23 mouse cellular contexts compared by ENCODE assay signal in genomic region chr4:129394089-129394870, GRCm38 (mm10). TPM values are rescaled to one million over a fixed set of nuclear protein-coding genes. Genes with fewer than 3 reads are reported as not detected.
DNase-seq lines count a peak whose midpoint lies in the region; ATAC-seq lines count a peak whose summit lies in the region.
"Had no signal": no experiment of that assay in that cellular context is flagged by ENCODE, and none has a peak within 500 bp of the region (broad histone marks: within the 10 kb centered on the region; RNA-seq: fewer than 3 reads in every experiment).

No protein-coding gene starts in this region.

- no peaks in the 10 kb centered on the region for H3K27me3 ChIP-seq in heart, embryonic 14.5 days (ENCODE audit: control insufficient read depth, insufficient read depth, low read length)
- no peaks in the 10 kb centered on the region for H3K27me3 ChIP-seq in midbrain, embryonic 10.5 days (ENCODE audit: low read depth, poor library complexity, severe bottlenecking)
- no peaks in the 10 kb centered on the region for H3K27me3 ChIP-seq in midbrain, embryonic 15.5 days (replicated peaks)
- no peaks in the 10 kb centered on the region for H3K27me3 ChIP-seq in stomach, embryonic 15.5 days (replicated peaks)
- H3K27me3 ChIP-seq in intestine, embryonic 16.5 days (replicated peaks; ENCODE audit: control insufficient read depth, insufficient read depth, low read length): no peaks in the 10 kb centered on the region
- H3K27me3 ChIP-seq: CH12.LX; embryonic facial prominence, embryonic 13.5 days; liver, embryonic 15.5 days had no signal

- no peaks in the 10 kb centered on the region for H3K9me3 ChIP-seq in heart, embryonic 14.5 days (ENCODE audit: control insufficient read depth, low read length)
- H3K9me3 ChIP-seq in midbrain, embryonic 10.5 days (replicated peaks): no peaks in the 10 kb centered on the region
- H3K9me3 ChIP-seq in midbrain, embryonic 15.5 days: no peaks in the 10 kb centered on the region
- no peaks in the 10 kb centered on the region for H3K9me3 ChIP-seq in stomach, embryonic 15.5 days
- no peaks in the 10 kb centered on the region for H3K9me3 ChIP-seq in intestine, embryonic 16.5 days (ENCODE audit: control insufficient read depth, low read length)
- H3K9me3 ChIP-seq: embryonic facial prominence, embryonic 13.5 days; liver, embryonic 15.5 days had no signal

- H3K4me2 ChIP-seq in heart, embryonic 14.5 days (ENCODE audit: low read length): no peak overlapping the region
- H3K4me2 ChIP-seq in midbrain, embryonic 15.5 days: no peak overlapping the region
- no peak overlapping the region for H3K4me2 ChIP-seq in stomach, embryonic 15.5 days
- H3K4me2 ChIP-seq in intestine, embryonic 16.5 days (ENCODE audit: low read depth, low read length): no peak overlapping the region
- H3K4me2 ChIP-seq: embryonic facial prominence, embryonic 13.5 days; liver, embryonic 15.5 days had no signal

- 0 out of 2 replicates have a peak, but pooled peaks have one; percentile 31 for ATAC-seq in heart, embryonic 14.5 days (ENCODE audit: insufficient number of reproducible peaks, insufficient read depth, low FRiP score, low read depth)
- ATAC-seq in midbrain, embryonic 15.5 days (replicated peaks): no peak
- peak; percentile 75 for ATAC-seq in granulocyte monocyte progenitor cell, adult 5-6 weeks (replicated peaks; ENCODE audit: poor library complexity, severe bottlenecking)
- no peak; the same call in 1 of the 2 replicates for ATAC-seq in stomach, embryonic 15.5 days (ENCODE audit: insufficient read depth, low FRiP score, low read depth)
- ATAC-seq in intestine, embryonic 16.5 days: no peak
- ATAC-seq: forebrain, embryonic 16.5 days; hindbrain, embryonic 16.5 days; midbrain, embryonic 16.5 days had no signal

- no peak for DNase-seq in heart, adult 8-10 months (ENCODE audit: low spot score)
- no peak for DNase-seq in midbrain, embryonic 10.5 days (ENCODE audit: low spot score)
- DNase-seq in gastrocnemius, postnatal 25 days: no peak
- DNase-seq: adrenal gland, postnatal 36 days; cerebellum, adult 2 months; heart, adult 2 months; kidney, adult 9 months; layer of hippocampus, adult 9-11 months; right cerebral cortex, adult 18-20 months had no signal

- H3K27ac ChIP-seq in heart, embryonic 14.5 days (replicated peaks in 1 of 2; ENCODE audit: control insufficient read depth in 1 of 2, insufficient read depth in 1 of 2, low read depth in 2 of 2, low read length in 2 of 2): no peak overlapping the region
- 0 out of 2 replicates have a peak overlapping the region, but pooled peaks have one; percentile 23 for H3K27ac ChIP-seq in midbrain, embryonic 10.5 days (replicated peaks)
- H3K27ac ChIP-seq in midbrain, embryonic 15.5 days: no peak overlapping the region
- H3K27ac ChIP-seq in stomach, embryonic 15.5 days: peak overlapping the region; percentile 16; the same call in 1 of the 2 replicates
- no peak overlapping the region for H3K27ac ChIP-seq in intestine, embryonic 16.5 days (ENCODE audit: low read length)
- H3K27ac ChIP-seq: embryonic facial prominence, embryonic 13.5 days; heart, adult 2 months; liver, embryonic 15.5 days; macrophage had no signal

- H3K36me3 ChIP-seq in heart, embryonic 14.5 days (ENCODE audit: control insufficient read depth, insufficient read depth, low read length): no peaks in the 10 kb centered on the region
- H3K36me3 ChIP-seq in midbrain, embryonic 10.5 days: no peaks in the 10 kb centered on the region
- no peaks in the 10 kb centered on the region for H3K36me3 ChIP-seq in midbrain, embryonic 15.5 days (replicated peaks)
- no peaks in the 10 kb centered on the region for H3K36me3 ChIP-seq in stomach, embryonic 15.5 days
- H3K36me3 ChIP-seq in intestine, embryonic 16.5 days (ENCODE audit: control insufficient read depth, insufficient read depth, low read length): no peaks in the 10 kb centered on the region
- H3K36me3 ChIP-seq: embryonic facial prominence, embryonic 13.5 days; liver, embryonic 15.5 days had no signal

- no peak overlapping the region; the same call in 1 of the 2 replicates for H3K9ac ChIP-seq in heart, embryonic 14.5 days (ENCODE audit: low read length)
- no peak overlapping the region for H3K9ac ChIP-seq in midbrain, embryonic 15.5 days
- no peak overlapping the region for H3K9ac ChIP-seq in stomach, embryonic 15.5 days
- no peak overlapping the region for H3K9ac ChIP-seq in intestine, embryonic 16.5 days (ENCODE audit: low read depth, low read length)
- H3K9ac ChIP-seq: embryonic facial prominence, embryonic 13.5 days; liver, embryonic 15.5 days had no signal

- H3K4me1 ChIP-seq in heart, embryonic 14.5 days (ENCODE audit: control insufficient read depth in 2 of 2, insufficient read depth in 2 of 2, low read length in 2 of 2): no peaks in the 10 kb centered on the region
- peaks cover 9% of the 10 kb centered on the region for H3K4me1 ChIP-seq in midbrain, embryonic 10.5 days
- H3K4me1 ChIP-seq in midbrain, embryonic 15.5 days: peaks cover 4% of the 10 kb centered on the region; the same call in 1 of the 2 replicates
- peaks cover 4% of the 10 kb centered on the region; the same call in 1 of the 2 replicates for H3K4me1 ChIP-seq in stomach, embryonic 15.5 days
- H3K4me1 ChIP-seq in intestine, embryonic 16.5 days (ENCODE audit: control insufficient read depth, insufficient read depth, low read length): 0 out of 2 replicates have a peak, but pooled peaks cover 3% of the 10 kb centered on the region
- H3K4me1 ChIP-seq: embryonic facial prominence, embryonic 13.5 days had no signal

- no peak overlapping the region for H3K4me3 ChIP-seq in heart, embryonic 14.5 days (ENCODE audit: control insufficient read depth in 1 of 2, insufficient read depth in 1 of 2, low read depth in 1 of 2, low read length in 2 of 2)
- no peak overlapping the region for H3K4me3 ChIP-seq in midbrain, embryonic 10.5 days
- H3K4me3 ChIP-seq in midbrain, embryonic 15.5 days: no peak overlapping the region
- no peak overlapping the region for H3K4me3 ChIP-seq in stomach, embryonic 15.5 days (replicated peaks)
- no peak overlapping the region for H3K4me3 ChIP-seq in intestine, embryonic 16.5 days (ENCODE audit: low read length)
- H3K4me3 ChIP-seq: embryonic facial prominence, embryonic 13.5 days; heart, adult 2 months; liver, embryonic 15.5 days had no signal

- 47% methylated on average over 12 of the region's 12 CpGs for WGBS in heart, embryonic 14.5 days
- 43% methylated on average over 12 of the region's 12 CpGs for whole genome bisulfite sequencing in midbrain, embryonic 10.5 days
- WGBS in midbrain, embryonic 15.5 days: 38% methylated on average over 12 of the region's 12 CpGs
- WGBS in stomach, embryonic 15.5 days: 52% methylated on average over 12 of the region's 12 CpGs
- 44% methylated on average over 12 of the region's 12 CpGs for WGBS in intestine, embryonic 16.5 days

RNA-seq across cellular contexts. Expression of gene Zbtb8a, which starts 16.4 kb away (rescaled TPM):
- polyA plus RNA-seq in heart, embryonic 14.5 days (2014; fragmentation: Nextera tagmentation; extraction: Ambion mirVana): 9.0 TPM in 2 replicates
- 1 to 10 TPM; 2.1 to 3.7 (median 3.1) TPM for total RNA-seq in heart, adult 8-10 months (2022)
- polyA plus RNA-seq in midbrain, embryonic 10.5 days (2016; fragmentation: Nextera tagmentation; extraction: Ambion mirVana): 7.5 and 9.4 TPM in 2 replicates
- 20.4 and 21.5 TPM in 2 replicates for polyA plus RNA-seq in midbrain, embryonic 15.5 days (2015; fragmentation: Nextera tagmentation; extraction: Ambion mirVana)
- 0.30 and 5.4 TPM in 2 replicates for total RNA-seq in granulocyte monocyte progenitor cell, adult 5-6 weeks (2014; fragmentation: Nextera tagmentation)
- total RNA-seq in granulocyte monocyte progenitor cell, adult 5-6 weeks (2017): 6.9 and 7.6 TPM in 2 replicates
- polyA plus RNA-seq in stomach, embryonic 15.5 days (2015; fragmentation: Nextera tagmentation; extraction: Ambion mirVana): 17.2 and 18.1 TPM in 2 replicates
- 1 to 10 TPM; 1.2 to 1.3 TPM for total RNA-seq in gastrocnemius, postnatal 25 days (2021)
- 13.6 and 14.0 TPM in 2 replicates for polyA plus RNA-seq in intestine, embryonic 16.5 days (2015; fragmentation: Nextera tagmentation; extraction: Ambion mirVana)

RNA-seq across cellular contexts. Expression of gene Zbtb8b, which starts 46.4 kb away (rescaled TPM):
- 5.0 and 5.6 TPM in 2 replicates for polyA plus RNA-seq in heart, embryonic 14.5 days (2014; fragmentation: Nextera tagmentation; extraction: Ambion mirVana)
- under 1 TPM; 0.09 to 0.14 (median 0.09) TPM for total RNA-seq in heart, adult 8-10 months (2022)
- 1.3 and 1.6 TPM in 2 replicates for polyA plus RNA-seq in midbrain, embryonic 10.5 days (2016; fragmentation: Nextera tagmentation; extraction: Ambion mirVana)
- 19.0 and 19.8 TPM in 2 replicates for polyA plus RNA-seq in midbrain, embryonic 15.5 days (2015; fragmentation: Nextera tagmentation; extraction: Ambion mirVana)
- total RNA-seq in granulocyte monocyte progenitor cell, adult 5-6 weeks (2014; fragmentation: Nextera tagmentation): not detected in 2 replicates
- not detected in 2 replicates for total RNA-seq in granulocyte monocyte progenitor cell, adult 5-6 weeks (2017)
- 1.5 and 1.7 TPM in 2 replicates for polyA plus RNA-seq in stomach, embryonic 15.5 days (2015; fragmentation: Nextera tagmentation; extraction: Ambion mirVana)
- not detected for total RNA-seq in gastrocnemius, postnatal 25 days (2021)
- polyA plus RNA-seq in intestine, embryonic 16.5 days (2015; fragmentation: Nextera tagmentation; extraction: Ambion mirVana): 1.1 and 1.2 TPM in 2 replicates
- total RNA-seq: gastrocnemius, adult 8-10 months had no signal
- polyA plus RNA-seq: macrophage; small intestine, adult 2 months had no signal

RNA-seq across cellular contexts. Expression of gene Zbtb8os, which starts 58.8 kb away (rescaled TPM):
- polyA plus RNA-seq in heart, embryonic 14.5 days (2014; fragmentation: Nextera tagmentation; extraction: Ambion mirVana): 45.5 and 48.1 TPM in 2 replicates
- 10 to 100 TPM; 20.6 to 30.7 (median 27.4) TPM for total RNA-seq in heart, adult 8-10 months (2022)
- 48.3 and 49.6 TPM in 2 replicates for polyA plus RNA-seq in midbrain, embryonic 10.5 days (2016; fragmentation: Nextera tagmentation; extraction: Ambion mirVana)
- polyA plus RNA-seq in midbrain, embryonic 15.5 days (2015; fragmentation: Nextera tagmentation; extraction: Ambion mirVana): 19.9 and 21.1 TPM in 2 replicates
- 87.7 and 90.3 TPM in 2 replicates for total RNA-seq in granulocyte monocyte progenitor cell, adult 5-6 weeks (2014; fragmentation: Nextera tagmentation)
- 67.3 and 124 TPM in 2 replicates for total RNA-seq in granulocyte monocyte progenitor cell, adult 5-6 weeks (2017)
- 45.7 and 51.4 TPM in 2 replicates for polyA plus RNA-seq in stomach, embryonic 15.5 days (2015; fragmentation: Nextera tagmentation; extraction: Ambion mirVana)
- total RNA-seq in gastrocnemius, postnatal 25 days (2021): 10 to 100 TPM; 23.1 to 24.0 TPM
- 64.2 and 66.9 TPM in 2 replicates for polyA plus RNA-seq in intestine, embryonic 16.5 days (2015; fragmentation: Nextera tagmentation; extraction: Ambion mirVana)

RNA-seq across cellular contexts. Expression of gene Rbbp4, which starts 59.1 kb away (rescaled TPM):
- 256 and 263 TPM in 2 replicates for polyA plus RNA-seq in heart, embryonic 14.5 days (2014; fragmentation: Nextera tagmentation; extraction: Ambion mirVana)
- 10 to 100 TPM; 57.2 to 73.7 (median 65.6) TPM for total RNA-seq in heart, adult 8-10 months (2022)
- polyA plus RNA-seq in midbrain, embryonic 10.5 days (2016; fragmentation: Nextera tagmentation; extraction: Ambion mirVana): 522 and 529 TPM in 2 replicates
- polyA plus RNA-seq in midbrain, embryonic 15.5 days (2015; fragmentation: Nextera tagmentation; extraction: Ambion mirVana): 260 and 271 TPM in 2 replicates
- 160 and 220 TPM in 2 replicates for total RNA-seq in granulocyte monocyte progenitor cell, adult 5-6 weeks (2014; fragmentation: Nextera tagmentation)
- total RNA-seq in granulocyte monocyte progenitor cell, adult 5-6 weeks (2017): 133 and 136 TPM in 2 replicates
- 330 and 336 TPM in 2 replicates for polyA plus RNA-seq in stomach, embryonic 15.5 days (2015; fragmentation: Nextera tagmentation; extraction: Ambion mirVana)
- 10 to 100 TPM; 41.0 to 50.6 TPM for total RNA-seq in gastrocnemius, postnatal 25 days (2021)
- 271 and 297 TPM in 2 replicates for polyA plus RNA-seq in intestine, embryonic 16.5 days (2015; fragmentation: Nextera tagmentation; extraction: Ambion mirVana)

Comparison
In these comparisons a context has a peak if more than half of its experiments do, and no peak if none do; other contexts are left out.
1. H3K27ac ChIP-seq: peak in midbrain, embryonic 10.5 days (single experiment) and stomach, embryonic 15.5 days (single experiment); none in heart, embryonic 14.5 days (0 of 2), midbrain, embryonic 15.5 days (single experiment) and intestine, embryonic 16.5 days (single experiment).
2. ATAC-seq: peak in heart, embryonic 14.5 days (single experiment) and granulocyte monocyte progenitor cell, adult 5-6 weeks (single experiment); none in midbrain, embryonic 15.5 days (single experiment), stomach, embryonic 15.5 days (single experiment) and intestine, embryonic 16.5 days (single experiment).